Mouse (Mus musculus): ENCODE data around the gene Zfp664. TPM values are rescaled to one million over a fixed set of nuclear protein-coding genes. Genes with fewer than 3 reads are reported as not detected.

Zfp664 gene
- polyA plus RNA-seq, 1 experiment from 2014 or later, result 129 TPM

- no peaks in the 10 kb centered on the region for H3K36me3 ChIP-seq (ENCODE audit: control insufficient read depth, insufficient read depth, low read length)
- no peaks in the 10 kb centered on the region for H3K4me1 ChIP-seq (ENCODE audit: control insufficient read depth, insufficient read depth, low read length)
- ATAC-seq (ENCODE audit: low FRiP score, low TSS enrichment), result peak; percentile 67
- no peak overlapping the region for H3K27ac ChIP-seq (ENCODE audit: low read depth, low read length)
- no peak overlapping the region for H3K4me3 ChIP-seq (ENCODE audit: low read length)
- H3K27me3 ChIP-seq (ENCODE audit: control insufficient read depth, insufficient read depth, low read length), result no peaks in the 10 kb centered on the region
- H3K9ac ChIP-seq (ENCODE audit: low read depth, low read length), result no peak overlapping the region
- H3K4me2 ChIP-seq (replicated peaks; ENCODE audit: low read depth, low read length), result no peak overlapping the region
- H3K9me3 ChIP-seq (ENCODE audit: control insufficient read depth, low read length), result no peaks in the 10 kb centered on the region
- 15% methylated on average over 5 of the region's 5 CpGs for WGBS
Observed at GRCm38 (mm10) chr5:124908860-124909259, 46.4 kb downstream of the Zfp664 start.

DNA sequence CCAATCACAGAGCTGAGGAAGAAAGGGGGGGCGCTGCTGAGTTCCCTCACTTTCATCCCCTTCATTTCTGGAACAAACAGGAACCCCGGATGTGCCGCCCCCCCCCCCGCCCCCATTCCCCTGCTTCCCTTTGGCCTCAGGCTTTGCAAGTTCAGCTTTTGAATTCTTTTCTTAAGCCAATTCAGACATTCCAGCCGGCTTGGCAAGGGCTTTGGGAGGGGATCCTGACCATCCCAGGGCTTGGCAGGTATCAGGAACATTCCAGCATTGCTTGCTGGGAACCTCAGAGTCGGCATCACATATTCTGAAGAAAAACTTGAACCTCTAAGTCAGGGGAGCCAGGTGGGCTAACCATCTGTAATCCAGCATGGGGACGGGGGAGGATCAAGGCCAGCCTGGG lies 49.8 kb downstream of the Zfp664 start:
- Histone ChIP-seq H3K4me3 (ENCODE audit: low read length) (no peak overlapping the region), H3K4me1 (ENCODE audit: control insufficient read depth, insufficient read depth, low read length) (no peaks in the 10 kb centered on the region), H3K27me3 (ENCODE audit: control insufficient read depth, insufficient read depth, low read length) (no peaks in the 10 kb centered on the region), H3K9ac (ENCODE audit: low read depth, low read length) (no peak overlapping the region), H3K36me3 (ENCODE audit: control insufficient read depth, insufficient read depth, low read length) (no peaks in the 10 kb centered on the region), H3K27ac (ENCODE audit: low read depth, low read length) (no peak overlapping the region), H3K4me2 (replicated peaks; ENCODE audit: low read depth, low read length) (no peak overlapping the region), H3K9me3 (ENCODE audit: control insufficient read depth, low read length) (no peaks in the 10 kb centered on the region)
- WGBS, result 65% methylated on average over 7 of the region's 7 CpGs
- ATAC-seq (ENCODE audit: low FRiP score, low TSS enrichment), result no peak

DNA sequence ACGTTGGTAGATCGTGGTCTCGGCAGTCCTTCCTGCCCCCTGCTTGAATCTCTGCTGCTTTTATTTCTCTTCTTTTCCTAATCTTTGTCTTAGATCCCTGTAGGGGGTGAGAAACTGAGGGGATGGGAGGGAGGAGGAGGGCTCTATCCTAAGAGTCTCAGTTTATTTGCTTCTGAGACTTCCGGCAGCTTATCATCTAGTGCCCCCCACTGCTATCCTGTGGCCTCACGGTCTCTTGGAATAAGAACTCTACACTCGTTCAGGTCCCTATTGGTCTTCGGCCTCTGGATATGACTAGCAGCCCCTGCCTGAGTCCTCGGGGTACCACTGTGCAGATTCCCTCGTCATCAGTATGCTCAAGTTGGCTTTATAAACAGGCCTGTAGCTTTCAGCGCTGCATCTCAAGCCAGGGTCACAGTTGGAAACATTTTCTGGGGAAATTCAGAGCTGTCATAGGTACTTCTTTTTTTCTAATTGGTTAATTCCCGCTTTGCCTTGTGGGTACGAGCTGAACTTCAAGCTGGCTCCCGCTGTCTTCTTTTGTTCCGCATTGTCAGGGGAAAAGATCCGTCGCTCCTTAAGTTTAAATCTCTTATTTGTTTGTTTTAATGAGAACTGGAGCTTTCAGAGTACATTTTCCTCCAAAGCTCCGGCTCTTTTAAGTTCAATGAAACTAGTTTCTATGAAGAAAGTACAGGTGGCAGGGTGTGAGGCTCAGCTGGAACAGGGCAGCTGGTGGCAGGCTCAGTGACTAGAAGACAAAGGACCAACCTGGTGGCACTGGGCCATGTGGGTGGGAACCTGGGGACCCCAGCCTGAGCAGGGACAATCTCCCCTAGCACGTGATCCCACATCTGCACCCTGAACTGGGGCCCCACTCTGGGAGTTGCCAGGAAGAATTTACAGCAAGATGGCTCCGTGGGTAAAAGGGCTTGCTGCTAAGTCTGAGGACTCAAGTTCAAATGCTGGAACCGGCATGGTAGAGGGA lies 50.7 kb downstream of the Zfp664 start:
- WGBS, result 63% methylated on average over 20 of the region's 20 CpGs
- Histone ChIP-seq H3K4me1 (ENCODE audit: control insufficient read depth, insufficient read depth, low read length) (no peaks in the 10 kb centered on the region), H3K9me3 (ENCODE audit: control insufficient read depth, low read length) (peaks cover under 1% of the 10 kb centered on the region; the same call in 1 of the 2 replicates), H3K4me3 (ENCODE audit: low read length) (no peak overlapping the region), H3K9ac (ENCODE audit: low read depth, low read length) (no peak overlapping the region), H3K36me3 (ENCODE audit: control insufficient read depth, insufficient read depth, low read length) (no peaks in the 10 kb centered on the region), H3K27me3 (ENCODE audit: control insufficient read depth, insufficient read depth, low read length) (no peaks in the 10 kb centered on the region), H3K27ac (ENCODE audit: low read depth, low read length) (no peak overlapping the region), H3K4me2 (replicated peaks; ENCODE audit: low read depth, low read length) (no peak overlapping the region)
- ATAC-seq (ENCODE audit: low FRiP score, low TSS enrichment), result no peak

DNA sequence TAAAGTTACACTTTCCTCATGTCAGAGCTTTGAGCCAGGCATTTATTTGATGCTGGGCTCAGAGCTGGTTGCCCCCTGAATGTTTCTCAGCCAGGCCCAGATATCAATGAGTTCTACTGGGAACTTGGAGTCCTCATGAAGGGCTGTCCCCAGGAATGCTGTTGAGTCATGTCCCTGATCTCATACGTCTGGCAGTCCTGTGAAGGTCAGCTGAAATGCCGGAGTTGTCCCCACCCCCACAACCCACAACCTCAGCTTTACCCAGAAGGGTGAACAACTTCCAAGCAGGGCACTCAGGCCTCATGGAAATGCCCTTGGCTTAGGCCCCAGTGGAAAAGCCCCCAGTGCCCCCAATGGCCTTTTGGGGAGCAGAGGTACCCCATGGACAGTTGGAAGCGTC lies 57.3 kb downstream of the Zfp664 start:
- no peak for ATAC-seq (ENCODE audit: low FRiP score, low TSS enrichment)

DNA sequence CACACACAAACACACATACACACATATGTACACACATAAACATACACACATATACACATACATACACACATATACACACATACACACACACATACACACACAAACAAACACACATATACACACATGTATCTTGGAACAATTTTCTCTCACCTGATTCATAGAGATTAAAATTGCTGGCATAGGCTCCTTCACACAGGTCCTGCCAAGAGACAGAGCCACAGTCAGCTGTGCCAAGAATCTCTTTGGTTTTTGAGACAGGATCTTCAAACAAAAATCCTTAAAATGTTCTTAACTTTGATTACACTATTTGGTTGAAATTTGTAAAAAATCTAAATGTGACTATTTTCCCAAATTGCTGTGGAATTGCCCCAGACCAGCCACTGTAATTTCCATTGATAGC lies 58.9 kb downstream of the Zfp664 start:
- Histone ChIP-seq H3K4me2 (replicated peaks; ENCODE audit: low read depth, low read length) (no peak overlapping the region), H3K4me3 (ENCODE audit: low read length) (no peak overlapping the region), H3K27ac (ENCODE audit: low read depth, low read length) (no peak overlapping the region), H3K27me3 (ENCODE audit: control insufficient read depth, insufficient read depth, low read length) (no peaks in the 10 kb centered on the region), H3K36me3 (ENCODE audit: control insufficient read depth, insufficient read depth, low read length) (no peaks in the 10 kb centered on the region), H3K9ac (ENCODE audit: low read depth, low read length) (no peak overlapping the region), H3K4me1 (ENCODE audit: control insufficient read depth, insufficient read depth, low read length) (peaks cover 6% of the 10 kb centered on the region; the same call in 1 of the 2 replicates), H3K9me3 (ENCODE audit: control insufficient read depth, low read length) (peaks cover 7% of the 10 kb centered on the region; the same call in 1 of the 2 replicates)
- ATAC-seq (ENCODE audit: low FRiP score, low TSS enrichment), result no peak

More for the DNA sequence above, 57.3 kb downstream of the Zfp664 start:
- Histone ChIP-seq H3K4me1 (ENCODE audit: control insufficient read depth, insufficient read depth, low read length) (peaks cover 6% of the 10 kb centered on the region; the same call in 1 of the 2 replicates), H3K27me3 (ENCODE audit: control insufficient read depth, insufficient read depth, low read length) (no peaks in the 10 kb centered on the region), H3K36me3 (ENCODE audit: control insufficient read depth, insufficient read depth, low read length) (no peaks in the 10 kb centered on the region), H3K9me3 (ENCODE audit: control insufficient read depth, low read length) (peaks cover 7% of the 10 kb centered on the region; the same call in 1 of the 2 replicates), H3K4me2 (replicated peaks; ENCODE audit: low read depth, low read length) (no peak overlapping the region), H3K27ac (ENCODE audit: low read depth, low read length) (no peak overlapping the region), H3K4me3 (ENCODE audit: low read length) (no peak overlapping the region), H3K9ac (ENCODE audit: low read depth, low read length) (no peak overlapping the region)
- 70% methylated on average over 3 of the region's 3 CpGs for WGBS

DNA sequence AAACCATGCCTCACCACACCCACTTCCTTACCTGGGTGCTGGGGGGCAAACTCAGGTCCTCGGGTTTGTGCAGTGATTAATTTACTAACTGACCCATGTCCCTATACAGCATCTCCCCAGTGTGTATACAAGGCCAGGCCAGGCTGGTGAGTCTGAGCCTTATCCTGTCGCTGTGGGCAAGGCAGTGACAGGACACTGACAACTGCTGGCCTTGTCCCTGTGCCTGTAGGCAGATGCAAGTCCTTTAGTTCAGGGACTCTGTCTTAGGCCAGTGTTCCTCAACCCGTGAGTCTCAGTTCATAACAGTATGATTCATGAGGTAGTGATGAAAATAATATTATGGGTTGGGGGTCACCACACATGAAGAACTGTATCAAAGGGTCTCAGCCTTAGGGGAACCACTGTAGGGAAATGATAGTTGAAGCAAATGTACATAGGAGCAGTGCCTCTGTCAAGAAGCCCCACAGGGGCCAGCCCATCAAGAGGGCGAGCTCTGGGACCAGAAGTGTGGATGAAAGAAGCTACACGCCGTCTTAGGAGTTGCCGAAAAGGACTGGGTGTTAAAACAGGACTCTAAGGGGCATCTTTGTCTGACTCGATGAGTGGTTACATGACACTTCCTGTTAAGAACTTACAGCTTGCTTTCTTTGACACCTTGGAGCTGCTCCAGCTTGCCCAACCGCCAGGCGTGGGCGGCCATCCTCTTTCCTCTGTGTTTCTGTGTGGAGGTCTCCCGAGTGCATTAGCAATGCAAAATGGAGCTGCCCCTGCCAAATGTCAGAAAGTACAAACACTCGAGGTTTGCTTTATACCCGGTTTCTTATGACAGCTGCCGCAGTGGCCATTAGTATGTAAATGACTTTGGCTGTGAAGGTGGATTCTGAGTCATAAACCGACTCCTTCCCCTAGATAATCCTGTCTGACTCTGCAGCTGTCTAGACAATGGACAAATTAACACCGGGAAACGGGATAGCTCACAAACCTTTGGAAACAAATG lies 60.2 kb downstream of the Zfp664 start:
- H3K4me2 ChIP-seq (replicated peaks; ENCODE audit: low read depth, low read length), result peak overlapping the region; percentile 19; the same call in 1 of the 2 replicates
- no peak overlapping the region for H3K9ac ChIP-seq (ENCODE audit: low read depth, low read length)
- ATAC-seq (ENCODE audit: low FRiP score, low TSS enrichment), result no peak
- no peaks in the 10 kb centered on the region for H3K27me3 ChIP-seq (ENCODE audit: control insufficient read depth, insufficient read depth, low read length)
- peaks cover 6% of the 10 kb centered on the region; the same call in 1 of the 2 replicates for H3K4me1 ChIP-seq (ENCODE audit: control insufficient read depth, insufficient read depth, low read length)
- 17% methylated on average over 18 of the region's 18 CpGs for WGBS
- peak overlapping the region; percentile 6; the same call in 1 of the 2 replicates for H3K27ac ChIP-seq (ENCODE audit: low read depth, low read length)
- peaks cover 7% of the 10 kb centered on the region; the same call in 1 of the 2 replicates for H3K9me3 ChIP-seq (ENCODE audit: control insufficient read depth, low read length)
- no peaks in the 10 kb centered on the region for H3K36me3 ChIP-seq (ENCODE audit: control insufficient read depth, insufficient read depth, low read length)
- no peak overlapping the region for H3K4me3 ChIP-seq (ENCODE audit: low read length)

- H3K9me3 ChIP-seq (ENCODE audit: control insufficient read depth, low read length), result 0 out of 2 replicates have a peak, but pooled peaks cover 4% of the 10 kb centered on the region
- 79% methylated on average over 9 of the region's 9 CpGs for WGBS
- no peaks in the 10 kb centered on the region for H3K36me3 ChIP-seq (ENCODE audit: control insufficient read depth, insufficient read depth, low read length)
- H3K4me3 ChIP-seq (ENCODE audit: low read length), result no peak overlapping the region
- no peak overlapping the region for H3K9ac ChIP-seq (ENCODE audit: low read depth, low read length)
- H3K27me3 ChIP-seq (ENCODE audit: control insufficient read depth, insufficient read depth, low read length), result no peaks in the 10 kb centered on the region
- H3K27ac ChIP-seq (ENCODE audit: low read depth, low read length), result no peak overlapping the region
- no peak for ATAC-seq (ENCODE audit: low FRiP score, low TSS enrichment)
- H3K4me2 ChIP-seq (replicated peaks; ENCODE audit: low read depth, low read length), result no peak overlapping the region
- H3K4me1 ChIP-seq (ENCODE audit: control insufficient read depth, insufficient read depth, low read length), result no peaks in the 10 kb centered on the region
Observed at GRCm38 (mm10) chr5:124929425-124930054, 67.0 kb downstream of the Zfp664 start.

- Histone ChIP-seq H3K27me3 (ENCODE audit: control insufficient read depth, insufficient read depth, low read length) (no peaks in the 10 kb centered on the region), H3K4me1 (ENCODE audit: control insufficient read depth, insufficient read depth, low read length) (no peaks in the 10 kb centered on the region), H3K9me3 (ENCODE audit: control insufficient read depth, low read length) (0 out of 2 replicates have a peak, but pooled peaks cover 4% of the 10 kb centered on the region), H3K4me2 (replicated peaks; ENCODE audit: low read depth, low read length) (no peak overlapping the region), H3K27ac (ENCODE audit: low read depth, low read length) (no peak overlapping the region), H3K36me3 (ENCODE audit: control insufficient read depth, insufficient read depth, low read length) (no peaks in the 10 kb centered on the region), H3K9ac (ENCODE audit: low read depth, low read length) (no peak overlapping the region), H3K4me3 (ENCODE audit: low read length) (no peak overlapping the region)
- ATAC-seq (ENCODE audit: low FRiP score, low TSS enrichment), result peak; percentile 22; the same call in 1 of the 2 replicates
- WGBS, result 42% methylated on average over 5 of the region's 5 CpGs
Observed at GRCm38 (mm10) chr5:124930055-124930439, 67.6 kb downstream of the Zfp664 start.

All from kidney, embryonic 14.5 days (tissue).